Mouse (Mus musculus) embryo, embryonic 10.5 days (tissue): Measurements from ENCODE around the gene Wwtr1.

Experiments used
- DNase-seq: peaks from one replicate; pipeline ENCODE4 v3.0.0-alpha.2; 2015; ENCODE audit warnings: low spot score

Gene Wwtr1

GRCm38 (mm10) chr3:57511816-57512586 is 63.7 kb downstream of the Wwtr1 start:
- no peak for DNase-seq

GRCm38 (mm10) chr3:57509945-57510675 is 65.6 kb downstream of the Wwtr1 start:
- no peak for DNase-seq

GRCm38 (mm10) chr3:57505991-57506390 is 69.7 kb downstream of the Wwtr1 start:
- DNase-seq, result no peak

GRCm38 (mm10) chr3:57504756-57505155 is 71.0 kb downstream of the Wwtr1 start:
- DNase-seq, result no peak

- DNase-seq, result no peak
Observed at GRCm38 (mm10) chr3:57501596-57502220, 74.0 kb downstream of the Wwtr1 start.

GRCm38 (mm10) chr3:57500846-57501245 is 74.9 kb downstream of the Wwtr1 start:
- DNase-seq, result no peak

- no peak for DNase-seq
Observed at GRCm38 (mm10) chr3:57497791-57498190, 77.9 kb downstream of the Wwtr1 start.

GRCm38 (mm10) chr3:57496428-57496827 is 79.3 kb downstream of the Wwtr1 start:
- DNase-seq, result no peak

GRCm38 (mm10) chr3:57487455-57488153 is 88.1 kb downstream of the Wwtr1 start:
- peak; percentile 77 for DNase-seq

- no peak for DNase-seq
Observed at GRCm38 (mm10) chr3:57486068-57486467, 89.6 kb downstream of the Wwtr1 start.

GRCm38 (mm10) chr3:57481981-57482380 is 93.7 kb downstream of the Wwtr1 start:
- DNase-seq, result no peak

- DNase-seq, result no peak
Observed at GRCm38 (mm10) chr3:57480640-57481039, 95.1 kb downstream of the Wwtr1 start.

- DNase-seq, result no peak
Observed at GRCm38 (mm10) chr3:57474421-57474820, 101.3 kb downstream of the Wwtr1 start.

GRCm38 (mm10) chr3:57472407-57472806 is 103.3 kb downstream of the Wwtr1 start:
- DNase-seq, result peak; percentile 90

- peak; percentile 71 for DNase-seq
Observed at GRCm38 (mm10) chr3:57470981-57471601, 104.6 kb downstream of the Wwtr1 start.

- peak; percentile 83 for DNase-seq
Observed at GRCm38 (mm10) chr3:57470326-57470725, 105.4 kb downstream of the Wwtr1 start.

GRCm38 (mm10) chr3:57469325-57469724 is 106.4 kb downstream of the Wwtr1 start:
- no peak for DNase-seq

- DNase-seq, result peak; percentile 53
Observed at GRCm38 (mm10) chr3:57466289-57466688, 109.4 kb downstream of the Wwtr1 start.

GRCm38 (mm10) chr3:57463302-57463701 is 112.4 kb downstream of the Wwtr1 start:
- no peak for DNase-seq

GRCm38 (mm10) chr3:57458652-57459051 is 117.1 kb downstream of the Wwtr1 start:
- DNase-seq, result peak; percentile 47

- peak; percentile 88 for DNase-seq
Observed at GRCm38 (mm10) chr3:57448445-57448844, 127.3 kb downstream of the Wwtr1 start.

GRCm38 (mm10) chr3:57447889-57448288 is 127.8 kb downstream of the Wwtr1 start:
- no peak for DNase-seq
